Mouse (Mus musculus) limb, embryonic 14.5 days (tissue): ENCODE results near the gene Pparg. TPM values are rescaled to one million over a fixed set of nuclear protein-coding genes. Genes with fewer than 3 reads are reported as not detected.

Experiments used
- ATAC-seq: fragments of 200-750 bp; cut with Nextera tagmentation; 2 replicates; pipeline ENCODE4 v1.8.0; 2017; ENCODE audit warnings: low read depth, moderate number of reproducible peaks, moderate TSS enrichment; ENCODE audit not compliant: low FRiP score
- DNase-seq: peaks from one replicate; pipeline ENCODE4 v3.0.0-alpha.2; 2015; ENCODE audit warnings: low spot score
- H3K27ac ChIP-seq: fragments of 300-500 bp; sonication (generic); replicated peaks from 2 replicates; pipeline ENCODE4 v1.5.1; 2014; ENCODE audit warnings: low read depth, mild to moderate bottlenecking, low read length, moderate library complexity, mixed read lengths
- H3K27me3 ChIP-seq: fragments of 300-500 bp; sonication (generic); 2 replicates; pipeline ENCODE4 v1.6.1; 2014; ENCODE audit warnings: low read length, mixed read lengths; ENCODE audit not compliant: control insufficient read depth, insufficient read depth
- H3K36me3 ChIP-seq: fragments of 300-500 bp; sonication (generic); 2 replicates; pipeline ENCODE4 v1.6.1; 2014; ENCODE audit warnings: mild to moderate bottlenecking, low read length, moderate library complexity, mixed read lengths; ENCODE audit not compliant: control insufficient read depth, insufficient read depth
- H3K4me1 ChIP-seq: fragments of 300-500 bp; sonication (generic); 2 replicates; pipeline ENCODE4 v1.6.1; 2014; ENCODE audit warnings: antibody characterized with exemption, low read length, mixed read lengths; ENCODE audit not compliant: control insufficient read depth, insufficient read depth
- H3K4me2 ChIP-seq: fragments of 300-500 bp; sonication (generic); replicated peaks from 2 replicates; pipeline ENCODE4 v1.6.1; 2014; ENCODE audit warnings: low read depth, mild to moderate bottlenecking, low read length, moderate library complexity; ENCODE audit not compliant: severe bottlenecking
- H3K4me3 ChIP-seq: fragments of 300-500 bp; sonication (generic); replicated peaks from 2 replicates; pipeline ENCODE4 v1.5.1; 2014; ENCODE audit warnings: low read length
- H3K9ac ChIP-seq: fragments of 300-500 bp; sonication (generic); 2 replicates; pipeline ENCODE4 v1.6.1; 2014; ENCODE audit warnings: mild to moderate bottlenecking, low read depth, low read length, moderate library complexity; ENCODE audit not compliant: severe bottlenecking
- H3K9me3 ChIP-seq: fragments of 300-500 bp; sonication (generic); 2 replicates; pipeline ENCODE4 v1.6.1; 2016; ENCODE audit warnings: low read length; ENCODE audit not compliant: control insufficient read depth
- POLR2A ChIP-seq: fragments of 200-500 bp; IDR thresholded peaks from 2 replicates; pipeline ENCODE4 v1.8.0; 2012; ENCODE audit warnings: inconsistent platforms, mild to moderate bottlenecking, moderate library complexity, borderline replicate concordance; ENCODE audit not compliant: insufficient read depth, insufficient read length; ENCODE audit errors: extremely low read depth
- WGBS: fragments of 180-500 bp; shearing (Covaris S2); extraction: QIAGEN DNeasy Blood & Tissue Kit; methylation state at CpG from one replicate; pipeline ENCODE4 v1.1.7; 2014; 5-methylcytosine and 5-hydroxymethylcytosine counted together
- polyA plus RNA-seq, 2 experiments: library from polyadenylated mRNA; depleted of rRNA in 1 of 2; stranded (reverse) in 1 of 2; unstranded in 1 of 2; fragments of >200 nt; fragmentation: Nextera tagmentation in 1 of 2; extraction: Ambion mirVana in 1 of 2; gene quantifications; 2 replicates each; pipeline versions ENCODE4 v1.2.1 to v1.2.3; 2012 to 2014

The Pparg gene
- polyA plus RNA-seq, 2 experiments, result 2.1 to 2.3 TPM

DNA sequence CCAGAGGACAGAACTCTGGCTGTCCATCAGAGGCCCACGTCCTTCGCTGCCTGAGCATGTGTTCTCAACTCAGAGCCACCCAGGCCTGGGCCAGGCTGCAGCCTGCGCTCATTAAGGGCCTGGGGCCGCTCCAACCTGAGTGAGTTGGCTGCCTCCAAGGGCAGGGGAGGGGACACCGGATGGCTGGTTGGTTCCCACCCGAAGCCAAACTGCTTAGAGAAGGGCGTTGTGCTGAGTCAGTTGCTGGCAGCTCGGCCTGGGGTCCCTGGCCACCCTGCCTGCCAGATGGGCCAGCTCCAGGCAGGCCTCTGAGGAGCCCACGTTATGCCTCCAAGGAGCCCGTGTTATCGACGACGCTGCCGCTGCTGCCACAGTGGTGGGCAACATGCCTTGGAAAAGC lies 138.8 kb downstream of the Pparg start:
- no peak overlapping the region for H3K27ac ChIP-seq
- ATAC-seq (no peak), DNase-seq (peak; percentile 31)
- no peak overlapping the region for H3K9ac ChIP-seq
- H3K27me3 ChIP-seq, result no peaks in the 10 kb centered on the region
- no peak for TF ChIP-seq POLR2A
- H3K9me3 ChIP-seq, result no peaks in the 10 kb centered on the region
- WGBS, result 57% methylated on average over 14 of the region's 14 CpGs
- H3K4me3 ChIP-seq, result no peak overlapping the region
- no peak overlapping the region for H3K4me2 ChIP-seq
- H3K36me3 ChIP-seq, result no peaks in the 10 kb centered on the region
- no peaks in the 10 kb centered on the region for H3K4me1 ChIP-seq

DNA sequence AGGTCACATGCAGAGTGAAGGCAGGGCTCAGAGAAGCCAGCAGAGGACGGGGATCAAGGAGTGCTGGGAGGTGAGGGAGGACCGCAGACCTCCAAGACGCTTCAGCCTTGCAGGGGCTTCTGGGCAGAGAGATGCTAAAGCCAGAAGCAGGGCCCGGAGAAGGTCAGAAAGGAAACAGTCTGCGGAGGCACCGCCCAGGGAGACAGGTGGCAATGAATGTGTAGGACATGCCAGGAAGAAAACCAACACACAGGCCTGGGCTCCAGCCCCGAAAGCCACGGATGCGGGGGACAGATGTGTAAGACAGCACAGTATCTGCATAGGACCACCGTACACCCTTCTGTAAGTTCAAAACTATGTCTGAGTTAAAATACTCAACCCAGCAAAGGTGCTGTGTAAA lies 139.5 kb downstream of the Pparg start:
- H3K27me3 ChIP-seq, result no peaks in the 10 kb centered on the region
- DNase-seq (no peak), ATAC-seq (no peak)
- H3K36me3 ChIP-seq, result no peaks in the 10 kb centered on the region
- no peak overlapping the region for H3K4me2 ChIP-seq
- WGBS, result 88% methylated on average over 10 of the region's 10 CpGs
- H3K9me3 ChIP-seq, result no peaks in the 10 kb centered on the region
- no peaks in the 10 kb centered on the region for H3K4me1 ChIP-seq
- no peak overlapping the region for H3K4me3 ChIP-seq
- no peak overlapping the region for H3K9ac ChIP-seq
- no peak overlapping the region for H3K27ac ChIP-seq
- no peak for TF ChIP-seq POLR2A

DNA sequence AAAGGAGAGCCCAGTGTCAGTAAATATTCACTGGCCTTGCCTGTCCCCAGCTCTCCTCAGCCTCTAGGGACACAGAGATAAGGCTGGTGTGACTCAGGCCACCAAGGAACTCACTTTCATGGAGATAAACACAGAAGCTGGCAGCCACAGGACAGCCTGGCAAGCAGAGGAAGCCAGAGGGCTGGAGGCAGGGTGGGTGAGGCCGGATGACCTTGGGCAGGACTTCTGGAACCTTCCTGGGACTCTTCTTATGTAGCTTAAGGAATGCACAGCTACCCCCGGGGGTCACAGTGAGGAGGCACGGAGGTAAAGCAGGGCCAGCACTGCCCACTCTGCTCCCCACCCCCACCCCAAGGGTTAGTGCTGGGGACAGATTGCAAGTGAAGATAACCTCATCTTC lies 140.4 kb downstream of the Pparg start:
- H3K9me3 ChIP-seq, result no peaks in the 10 kb centered on the region
- no peaks in the 10 kb centered on the region for H3K4me1 ChIP-seq
- no peak overlapping the region for H3K27ac ChIP-seq
- no peaks in the 10 kb centered on the region for H3K36me3 ChIP-seq
- H3K4me2 ChIP-seq, result no peak overlapping the region
- DNase-seq (no peak), ATAC-seq (no peak)
- WGBS, result 66% methylated on average over 3 of the region's 3 CpGs
- H3K4me3 ChIP-seq, result no peak overlapping the region
- H3K9ac ChIP-seq, result no peak overlapping the region
- TF ChIP-seq POLR2A, result no peak
- no peaks in the 10 kb centered on the region for H3K27me3 ChIP-seq

DNA sequence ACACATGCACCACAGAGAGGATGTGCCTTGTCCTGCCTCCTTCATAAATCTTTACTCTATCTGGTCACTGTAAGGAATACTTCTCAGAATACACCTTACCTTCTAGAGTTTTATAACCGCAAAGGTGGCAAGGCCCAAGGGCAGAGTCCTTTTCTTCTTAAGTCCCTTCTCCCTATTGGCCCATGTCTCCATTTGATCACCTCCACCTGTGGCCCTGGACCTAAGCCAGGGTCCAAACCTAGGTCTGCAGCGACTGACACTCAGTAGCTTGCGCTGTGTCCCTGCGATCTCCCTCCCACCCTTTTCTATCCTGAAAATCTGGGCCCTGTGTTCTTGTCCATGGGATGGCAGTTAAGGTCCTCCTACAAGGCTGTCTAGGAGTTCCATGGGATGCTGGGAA lies 142.3 kb downstream of the Pparg start:
- no peak for ATAC-seq
- 92% methylated on average over 4 of the region's 4 CpGs for WGBS
- no peaks in the 10 kb centered on the region for H3K4me1 ChIP-seq

DNA sequence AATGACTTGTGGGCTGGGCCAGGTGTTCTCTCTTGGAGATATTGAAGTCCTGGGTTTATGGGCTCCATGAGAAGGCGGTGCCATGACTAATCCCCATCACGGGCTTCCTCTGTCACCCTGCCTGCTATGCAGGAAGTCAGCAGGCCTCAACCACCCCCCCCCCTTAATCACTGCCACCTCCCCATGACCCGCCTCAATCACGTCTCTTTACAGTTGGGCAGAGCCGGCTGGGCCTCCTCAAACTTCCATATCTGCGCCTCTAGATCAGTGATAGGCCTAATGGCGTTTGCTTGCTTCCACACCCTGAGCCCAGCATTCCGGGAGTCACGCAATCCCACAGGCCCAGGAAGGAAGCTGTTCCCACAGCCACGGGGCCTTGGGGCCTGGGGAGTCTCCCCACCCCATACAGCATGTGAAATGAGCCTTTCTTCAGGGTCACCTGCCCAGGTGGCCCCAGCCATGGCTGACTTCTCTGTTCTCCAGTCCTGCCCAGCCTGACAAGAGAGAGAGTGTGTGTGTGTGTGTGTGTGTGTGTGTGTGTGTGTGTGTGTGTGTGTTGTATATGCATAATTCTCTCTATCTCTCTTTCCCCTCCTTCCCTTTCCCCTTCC lies 142.9 kb downstream of the Pparg start:
- WGBS, result 76% methylated on average over 10 of the region's 10 CpGs
- Histone ChIP-seq H3K36me3 (no peaks in the 10 kb centered on the region), H3K4me1 (no peaks in the 10 kb centered on the region), H3K4me3 (no peak overlapping the region), H3K27ac (no peak overlapping the region), H3K9me3 (peaks cover 4% of the 10 kb centered on the region; the same call in 1 of the 2 replicates), H3K4me2 (no peak overlapping the region), H3K27me3 (no peaks in the 10 kb centered on the region), H3K9ac (no peak overlapping the region)
- no peak for ATAC-seq
- DNase-seq, result no peak
- TF ChIP-seq POLR2A, result no peak

More for the DNA sequence above, 142.3 kb downstream of the Pparg start:
- Histone ChIP-seq H3K27ac (no peak overlapping the region), H3K9me3 (no peaks in the 10 kb centered on the region), H3K9ac (no peak overlapping the region), H3K36me3 (no peaks in the 10 kb centered on the region), H3K4me3 (no peak overlapping the region), H3K27me3 (no peaks in the 10 kb centered on the region), H3K4me2 (no peak overlapping the region)
- no peak for TF ChIP-seq POLR2A
- no peak for DNase-seq
